In genomic region chr4:152006812-152007211, GRCm38 (mm10) we compare ENCODE assay signal across 13 mouse cellular contexts. TPM values are rescaled to one million over a fixed set of nuclear protein-coding genes. Genes with fewer than 3 reads are reported as not detected.
A peak's percentile ranks its signal among the peaks of the same experiment; 100 is the strongest.
DNase-seq lines count a peak whose midpoint lies in the region; ATAC-seq and TF ChIP-seq lines count a peak whose summit lies in the region.
"Had no signal": no experiment of that assay in that cellular context is flagged by ENCODE, and none has a peak within 500 bp of the region (broad histone marks: within the 10 kb centered on the region; RNA-seq: fewer than 3 reads in every experiment).

No protein-coding gene starts in this region.

- no peak for TF ChIP-seq CTCF in gastrocnemius, adult 2 months (IDR thresholded peaks at IDR 0.05)
- no peak for TF ChIP-seq CTCF in E14TG2a.4 (conservative IDR thresholded peaks at IDR 0.05; ENCODE audit: low read length)

- peaks cover 33% of the 10 kb centered on the region for H3K4me1 ChIP-seq in intestine, embryonic 14.5 days (replicated peaks; ENCODE audit: control insufficient read depth, insufficient read depth, low read length)
- H3K4me1 ChIP-seq in intestine, embryonic 15.5 days (replicated peaks), result peaks cover 30% of the 10 kb centered on the region
- peaks cover 61% of the 10 kb centered on the region for H3K4me1 ChIP-seq in E14TG2a.4 (replicated peaks; ENCODE audit: low read depth, low read length)
- peaks cover 49% of the 10 kb centered on the region for H3K4me1 ChIP-seq in limb, embryonic 10.5 days

- no peaks in the 10 kb centered on the region for H3K27me3 ChIP-seq in intestine, embryonic 14.5 days (replicated peaks; ENCODE audit: control insufficient read depth, insufficient read depth, low read length)
- H3K27me3 ChIP-seq in intestine, embryonic 15.5 days (replicated peaks), result no peaks in the 10 kb centered on the region
- H3K27me3 ChIP-seq in E14TG2a.4 (ENCODE audit: insufficient read depth, low read length) (peaks cover 20% of the 10 kb centered on the region), myocyte (ENCODE audit: control insufficient read depth, insufficient read depth, insufficient read length) (no peaks in the 10 kb centered on the region)
- peaks cover 20% of the 10 kb centered on the region for H3K27me3 ChIP-seq in limb, embryonic 10.5 days (ENCODE audit: low read depth, poor library complexity, severe bottlenecking)

- no peaks in the 10 kb centered on the region for H3K36me3 ChIP-seq in intestine, embryonic 14.5 days (ENCODE audit: control insufficient read depth, insufficient read depth, low read length)
- no peaks in the 10 kb centered on the region for H3K36me3 ChIP-seq in intestine, embryonic 15.5 days
- peaks cover 17% of the 10 kb centered on the region for H3K36me3 ChIP-seq in E14TG2a.4 (ENCODE audit: insufficient read depth, low read length)
- no peaks in the 10 kb centered on the region for H3K36me3 ChIP-seq in myocyte (ENCODE audit: control insufficient read depth, insufficient read depth)
- peaks cover 2% of the 10 kb centered on the region for H3K36me3 ChIP-seq in limb, embryonic 10.5 days
- H3K36me3 ChIP-seq: embryonic facial prominence, embryonic 12.5 days had no signal

- H3ac ChIP-seq in myocyte (ENCODE audit: control insufficient read depth, insufficient read length), result no peak overlapping the region

- no peaks in the 10 kb centered on the region for H3K9me3 ChIP-seq in intestine, embryonic 14.5 days (ENCODE audit: control insufficient read depth, low read length)
- H3K9me3 ChIP-seq in intestine, embryonic 15.5 days, result no peaks in the 10 kb centered on the region
- no peaks in the 10 kb centered on the region for H3K9me3 ChIP-seq in E14TG2a.4 (ENCODE audit: low read length)
- H3K9me3 ChIP-seq in limb, embryonic 10.5 days (replicated peaks), result no peaks in the 10 kb centered on the region
- H3K9me3 ChIP-seq: embryonic facial prominence, embryonic 12.5 days had no signal

- ATAC-seq in intestine, embryonic 14.5 days (replicated peaks; ENCODE audit: low FRiP score, low TSS enrichment, low read depth), result no peak
- ATAC-seq in intestine, embryonic 15.5 days, result no peak
- ATAC-seq: inflammation-experienced regulatory T-cells, adult 6 months had no signal

- no peak for DNase-seq in gastrocnemius, adult 2 months
- no peak for DNase-seq in gastrocnemius, postnatal 25 days
- no peak for DNase-seq in intestine, embryonic 14.5 days (ENCODE audit: low spot score)
- no peak for DNase-seq in c-Kit-positive CD71-positive TER-119-positive erythroid progenitor cells, embryonic 14.5 days (ENCODE audit: low spot score)
- DNase-seq in limb, embryonic 10.5 days (ENCODE audit: low spot score), result no peak
- DNase-seq: adrenal gland, postnatal 10 days; liver; right cerebral cortex, postnatal 14 days had no signal

- H3K27ac ChIP-seq in gastrocnemius, adult 2 months, result peak overlapping the region; percentile 98
- peak overlapping the region; percentile 85 for H3K27ac ChIP-seq in intestine, embryonic 14.5 days (ENCODE audit: low read depth)
- H3K27ac ChIP-seq in intestine, embryonic 15.5 days, result no peak overlapping the region
- no peak overlapping the region for H3K27ac ChIP-seq in limb, embryonic 10.5 days
- H3K27ac ChIP-seq: embryonic facial prominence, embryonic 12.5 days had no signal

- WGBS in intestine, embryonic 14.5 days, result 39% methylated on average over 3 of the region's 3 CpGs
- WGBS in intestine, embryonic 15.5 days, result 44% methylated on average over 3 of the region's 3 CpGs
- WGBS in limb, embryonic 10.5 days, result 24% methylated on average over 3 of the region's 3 CpGs

- intact Hi-C loops in gastrocnemius, adult 2 months (cut with DNase I), result no loop called here

- TF ChIP-seq POLR2A in myocyte (IDR thresholded peaks at IDR 0.05; ENCODE audit: insufficient read length, low read depth), result no peak

- H3K9ac ChIP-seq in intestine, embryonic 14.5 days (ENCODE audit: low read length), result no peak overlapping the region
- no peak overlapping the region for H3K9ac ChIP-seq in intestine, embryonic 15.5 days
- H3K9ac ChIP-seq: embryonic facial prominence, embryonic 12.5 days had no signal

- peaks cover 23% of the 10 kb centered on the region for H3K79me2 ChIP-seq in myocyte (ENCODE audit: control insufficient read depth, insufficient read depth)

- H3K4me3 ChIP-seq in gastrocnemius, adult 2 months, result no peak overlapping the region
- H3K4me3 ChIP-seq in intestine, embryonic 14.5 days (ENCODE audit: low read depth, low read length), result no peak overlapping the region
- no peak overlapping the region for H3K4me3 ChIP-seq in intestine, embryonic 15.5 days (replicated peaks)
- 0 out of 2 replicates have a peak overlapping the region, but pooled peaks have one; percentile 96 for H3K4me3 ChIP-seq in E14TG2a.4 (replicated peaks; ENCODE audit: low read length)
- no peak overlapping the region for H3K4me3 ChIP-seq in myocyte
- no peak overlapping the region for H3K4me3 ChIP-seq in limb, embryonic 10.5 days
- H3K4me3 ChIP-seq: embryonic facial prominence, embryonic 12.5 days had no signal

- H3K4me2 ChIP-seq in intestine, embryonic 14.5 days (ENCODE audit: low read length), result no peak overlapping the region
- H3K4me2 ChIP-seq in intestine, embryonic 15.5 days (replicated peaks), result no peak overlapping the region
- peak overlapping the region; percentile 100 for H3K4me2 ChIP-seq in myocyte (ENCODE audit: low read depth)

TF ChIP-seq in myocyte, 11 proteins besides CTCF, POLR2A, EP300 and RAD21:
- TF ChIP-seq MYOG (IDR thresholded peaks at IDR 0.05; ENCODE audit: control insufficient read depth in 1 of 3, insufficient read depth in 1 of 3, insufficient read length in 2 of 3, low read depth in 2 of 3) (no peak), TCF3 (IDR thresholded peaks at IDR 0.05; ENCODE audit: insufficient read length, low read depth) (no peak), SRF (IDR thresholded peaks at IDR 0.05; ENCODE audit: control insufficient read depth, insufficient read length, low read depth) (no peak), POLR2AphosphoS2 (IDR thresholded peaks at IDR 0.05; ENCODE audit: insufficient read length, low read depth) (no peak), USF1 (IDR thresholded peaks at IDR 0.05; ENCODE audit: low read depth) (no peak)

RNA-seq across cellular contexts. Expression of gene Klhl21, which starts 1.8 kb away (rescaled TPM):
- 100 to 1,000 TPM in 1 of 2 experiments, 10 to 100 TPM in 1; 92.5 to 125 TPM for total RNA-seq in gastrocnemius, adult 2 months (2021)
- total RNA-seq in gastrocnemius, postnatal 25 days (2021), result 10 to 100 TPM; 56.9 to 66.5 TPM
- polyA plus RNA-seq in intestine, embryonic 14.5 days (2014; fragmentation: Nextera tagmentation; extraction: Ambion mirVana), result 5.9 and 6.1 TPM in 2 replicates
- polyA plus RNA-seq in intestine, embryonic 15.5 days (2015; fragmentation: Nextera tagmentation; extraction: Ambion mirVana), result 10.6 and 10.9 TPM in 2 replicates
- polyA plus RNA-seq in myocyte (2012; fragmentation: generic; extraction: Trizol), result 25.8 TPM
- polyA plus RNA-seq in limb, embryonic 10.5 days (2016; fragmentation: Nextera tagmentation; extraction: Ambion mirVana), result 9.7 and 10.6 TPM in 2 replicates

RNA-seq across cellular contexts. Expression of gene Phf13, which starts 10.8 kb away (rescaled TPM):
- total RNA-seq in gastrocnemius, adult 2 months (2021), result 1 to 10 TPM; 4.5 to 4.6 TPM
- 1 to 10 TPM; 2.8 to 3.4 TPM for total RNA-seq in gastrocnemius, postnatal 25 days (2021)
- 23.1 and 24.5 TPM in 2 replicates for polyA plus RNA-seq in intestine, embryonic 14.5 days (2014; fragmentation: Nextera tagmentation; extraction: Ambion mirVana)
- polyA plus RNA-seq in intestine, embryonic 15.5 days (2015; fragmentation: Nextera tagmentation; extraction: Ambion mirVana), result 20.4 and 21.0 TPM in 2 replicates
- 13.5 TPM for polyA plus RNA-seq in myocyte (2012; fragmentation: generic; extraction: Trizol)
- polyA plus RNA-seq in limb, embryonic 10.5 days (2016; fragmentation: Nextera tagmentation; extraction: Ambion mirVana), result 26.9 and 33.4 TPM in 2 replicates

RNA-seq across cellular contexts. Expression of gene Thap3, which starts 18.0 kb away (rescaled TPM):
- total RNA-seq in gastrocnemius, adult 2 months (2021), result 10 to 100 TPM; 31.1 to 32.5 TPM
- total RNA-seq in gastrocnemius, postnatal 25 days (2021), result 10 to 100 TPM; 27.5 to 29.3 TPM
- 29.8 and 34.0 TPM in 2 replicates for polyA plus RNA-seq in intestine, embryonic 14.5 days (2014; fragmentation: Nextera tagmentation; extraction: Ambion mirVana)
- polyA plus RNA-seq in intestine, embryonic 15.5 days (2015; fragmentation: Nextera tagmentation; extraction: Ambion mirVana), result 31.2 and 32.0 TPM in 2 replicates
- polyA plus RNA-seq in myocyte (2012; fragmentation: generic; extraction: Trizol), result 46.4 TPM
- 36.0 and 43.1 TPM in 2 replicates for polyA plus RNA-seq in limb, embryonic 10.5 days (2016; fragmentation: Nextera tagmentation; extraction: Ambion mirVana)

RNA-seq across cellular contexts. Expression of gene Zbtb48, which starts 20.7 kb away (rescaled TPM):
- 1 to 10 TPM; 2.4 to 3.3 TPM for total RNA-seq in gastrocnemius, adult 2 months (2021)
- 1 to 10 TPM; 2.5 TPM for total RNA-seq in gastrocnemius, postnatal 25 days (2021)
- 16.3 and 28.0 TPM in 2 replicates for polyA plus RNA-seq in intestine, embryonic 14.5 days (2014; fragmentation: Nextera tagmentation; extraction: Ambion mirVana)
- 15.6 and 19.0 TPM in 2 replicates for polyA plus RNA-seq in intestine, embryonic 15.5 days (2015; fragmentation: Nextera tagmentation; extraction: Ambion mirVana)
- polyA plus RNA-seq in myocyte (2012; fragmentation: generic; extraction: Trizol), result 7.2 TPM
- 24.5 and 26.5 TPM in 2 replicates for polyA plus RNA-seq in limb, embryonic 10.5 days (2016; fragmentation: Nextera tagmentation; extraction: Ambion mirVana)

RNA-seq across cellular contexts. Expression of gene Tas1r1, which starts 31.6 kb away (rescaled TPM):
- under 1 TPM; 0.53 to 0.59 TPM for total RNA-seq in gastrocnemius, adult 2 months (2021)
- under 1 TPM; 0.84 to 0.86 TPM for total RNA-seq in gastrocnemius, postnatal 25 days (2021)
- polyA plus RNA-seq in intestine, embryonic 14.5 days (2014; fragmentation: Nextera tagmentation; extraction: Ambion mirVana), result 0.14 and 0.17 TPM in 2 replicates
- polyA plus RNA-seq in intestine, embryonic 15.5 days (2015; fragmentation: Nextera tagmentation; extraction: Ambion mirVana), result 0.19 and 0.44 TPM in 2 replicates
- 14.7 TPM for polyA plus RNA-seq in myocyte (2012; fragmentation: generic; extraction: Trizol)
- polyA plus RNA-seq in limb, embryonic 10.5 days (2016; fragmentation: Nextera tagmentation; extraction: Ambion mirVana), result 0.35 and 0.65 TPM in 2 replicates
- total RNA-seq: adrenal gland, postnatal 10 days had no signal
- polyA plus RNA-seq: inflammation-experienced regulatory T-cells, adult 6 months had no signal

Comparison
In these comparisons a context has a peak if more than half of its experiments do, and no peak if none do; other contexts are left out.
1. H3K27ac ChIP-seq: peak in gastrocnemius, adult 2 months (single experiment) and intestine, embryonic 14.5 days (single experiment); none in intestine, embryonic 15.5 days (single experiment) and limb, embryonic 10.5 days (single experiment).